In genomic region chr4:150582966-150583776, GRCm38 (mm10) we compare ENCODE assay signal across 8 mouse cellular contexts.
A peak's percentile ranks its signal among the peaks of the same experiment; 100 is the strongest.
DNase-seq lines count a peak whose midpoint lies in the region; ATAC-seq and TF ChIP-seq lines count a peak whose summit lies in the region.

No protein-coding gene starts in this region.

- peak; percentile 48 for ATAC-seq in forebrain, embryonic 15.5 days (replicated peaks)
- ATAC-seq in liver, embryonic 12.5 days = 0 out of 2 replicates have a peak, but pooled peaks have one; percentile 17
- ATAC-seq in monocyte, adult 5-6 weeks (replicated peaks; ENCODE audit: insufficient number of reproducible peaks, low FRiP score, low TSS enrichment, poor library complexity, severe bottlenecking) = peak; percentile 95

- H3K9me3 ChIP-seq in forebrain, embryonic 15.5 days = no peaks in the 10 kb centered on the region
- no peaks in the 10 kb centered on the region for H3K9me3 ChIP-seq in liver, embryonic 12.5 days (replicated peaks)

- peak overlapping the region; percentile 94 for H3K27ac ChIP-seq in bone marrow macrophage, adult 2 months (ENCODE audit: insufficient read depth, low read depth, low read length)
- peak overlapping the region; percentile 67 for H3K27ac ChIP-seq in forebrain, embryonic 15.5 days (replicated peaks)
- peak overlapping the region; percentile 61 for H3K27ac ChIP-seq in liver, embryonic 12.5 days

- H3K4me2 ChIP-seq in forebrain, embryonic 15.5 days (replicated peaks) = no peak overlapping the region
- peak overlapping the region; percentile 37 for H3K4me2 ChIP-seq in liver, embryonic 12.5 days

- peaks cover 56% of the 10 kb centered on the region for H3K4me1 ChIP-seq in bone marrow macrophage, adult 2 months (ENCODE audit: control insufficient read depth, insufficient read depth, low read length)
- peaks cover 46% of the 10 kb centered on the region for H3K4me1 ChIP-seq in forebrain, embryonic 15.5 days
- H3K4me1 ChIP-seq in liver, embryonic 12.5 days = peaks cover 65% of the 10 kb centered on the region

- no peaks in the 10 kb centered on the region for H3K27me3 ChIP-seq in forebrain, embryonic 15.5 days
- H3K27me3 ChIP-seq in liver, embryonic 12.5 days (replicated peaks) = no peaks in the 10 kb centered on the region

- no peaks in the 10 kb centered on the region for H3K36me3 ChIP-seq in forebrain, embryonic 15.5 days
- H3K36me3 ChIP-seq in liver, embryonic 12.5 days = peaks cover 7% of the 10 kb centered on the region; the same call in 1 of the 2 replicates

- intact Hi-C loops in heart, postnatal 10 days (cut with DNase I) = no loop called here

- no peak for TF ChIP-seq CTCF in bone marrow macrophage, adult 2 months (IDR thresholded peaks at IDR 0.05; ENCODE audit: low read depth, low read length)

- H3K9ac ChIP-seq in forebrain, embryonic 15.5 days (replicated peaks) = peak overlapping the region; percentile 20
- 0 out of 2 replicates have a peak overlapping the region, but pooled peaks have one; percentile 25 for H3K9ac ChIP-seq in liver, embryonic 12.5 days

- peak; percentile 55 for DNase-seq in CD4-positive helper T cell, adult 2 months (ENCODE audit: low read depth, low spot score)
- DNase-seq in heart, postnatal 10 days = peak; percentile 76 to 79
- DNase-seq in kidney, postnatal 36 days = peak; percentile 85 to 96
- peak; percentile 26 for DNase-seq in urinary bladder, postnatal 10 days (ENCODE audit: low spot score)

- WGBS in forebrain, embryonic 15.5 days = 19% methylated on average over 13 of the region's 13 CpGs
- 52% methylated on average over 13 of the region's 13 CpGs for WGBS in liver, embryonic 12.5 days (ENCODE audit: insufficient replicate concordance)

- TF ChIP-seq POLR2A in bone marrow macrophage, adult 2 months (IDR thresholded peaks at IDR 0.05; ENCODE audit: borderline replicate concordance, low read depth, low read length) = no peak

- H3K4me3 ChIP-seq in bone marrow macrophage, adult 2 months (ENCODE audit: insufficient read depth, low read length) = no peak overlapping the region
- H3K4me3 ChIP-seq in forebrain, embryonic 15.5 days = no peak overlapping the region
- no peak overlapping the region for H3K4me3 ChIP-seq in liver, embryonic 12.5 days

Comparison
In these comparisons a context has a peak if more than half of its experiments do, and no peak if none do; other contexts are left out.
1. DNase-seq: peak in every context shown above with its lines; median percentile 90 in kidney, postnatal 36 days; 78 in heart, postnatal 10 days; 55 in CD4-positive helper T cell, adult 2 months; 26 in urinary bladder, postnatal 10 days.
2. ATAC-seq: peak in every context shown above with its lines; median percentile 95 in monocyte, adult 5-6 weeks; 48 in forebrain, embryonic 15.5 days; 17 in liver, embryonic 12.5 days.